In genomic region chr6:116207729-116208534, GRCm38 (mm10) we compare ENCODE assay signal across 8 mouse cellular contexts. TPM values are rescaled to one million over a fixed set of nuclear protein-coding genes. Genes with fewer than 3 reads are reported as not detected.
DNase-seq lines count a peak whose midpoint lies in the region; ATAC-seq and TF ChIP-seq lines count a peak whose summit lies in the region.

TSS of gene Washc2 (plus strand) at chr6:116208038.

- peaks cover 25% of the 10 kb centered on the region for H3K36me3 ChIP-seq in forebrain, embryonic 10.5 days (replicated peaks)
- peaks cover 13% of the 10 kb centered on the region; the same call in 1 of the 2 replicates for H3K36me3 ChIP-seq in heart, embryonic 15.5 days
- no peaks in the 10 kb centered on the region; the same call in 1 of the 2 replicates for H3K36me3 ChIP-seq in liver, embryonic 14.5 days (replicated peaks; ENCODE audit: control insufficient read depth, insufficient read depth, low read depth)
- H3K36me3 ChIP-seq in neural tube, embryonic 11.5 days (ENCODE audit: control insufficient read depth, insufficient read depth, low read length), result no peaks in the 10 kb centered on the region
- peaks cover 10% of the 10 kb centered on the region; the same call in 1 of the 2 replicates for H3K36me3 ChIP-seq in stomach, postnatal 0 days (ENCODE audit: control insufficient read depth, insufficient read depth, low read length)

- H3K9me3 ChIP-seq in forebrain, embryonic 10.5 days, result no peaks in the 10 kb centered on the region
- H3K9me3 ChIP-seq in heart, embryonic 15.5 days (replicated peaks), result no peaks in the 10 kb centered on the region
- H3K9me3 ChIP-seq in liver, embryonic 14.5 days (ENCODE audit: control insufficient read depth, low read length), result no peaks in the 10 kb centered on the region
- H3K9me3 ChIP-seq in neural tube, embryonic 11.5 days (ENCODE audit: control insufficient read depth, low read length), result no peaks in the 10 kb centered on the region
- H3K9me3 ChIP-seq in stomach, postnatal 0 days (ENCODE audit: control insufficient read depth, low read length), result no peaks in the 10 kb centered on the region

- H3K4me3 ChIP-seq in forebrain, embryonic 10.5 days, result peak within 1 kb of the TSS; percentile 87
- H3K4me3 ChIP-seq in heart, embryonic 15.5 days, result peak within 1 kb of the TSS; percentile 82
- H3K4me3 ChIP-seq in liver, embryonic 14.5 days (ENCODE audit: insufficient read depth in 1 of 2, low read depth in 2 of 2, low read length in 2 of 2), result peak within 1 kb of the TSS; percentile 77 to 88
- H3K4me3 ChIP-seq in neural tube, embryonic 11.5 days (ENCODE audit: low read depth, low read length), result peak within 1 kb of the TSS; percentile 81
- peak within 1 kb of the TSS; percentile 71 for H3K4me3 ChIP-seq in stomach, postnatal 0 days (ENCODE audit: low read depth, low read length)

- WGBS in forebrain, embryonic 10.5 days, result under 1% methylated on average over 51 of the region's 51 CpGs
- under 1% methylated on average over 50 of the region's 51 CpGs for WGBS in heart, embryonic 15.5 days
- WGBS in liver, embryonic 14.5 days (ENCODE audit: insufficient replicate concordance), result under 1% methylated on average over 51 of the region's 51 CpGs
- WGBS in neural tube, embryonic 11.5 days, result under 1% methylated on average over 50 of the region's 51 CpGs
- WGBS in stomach, postnatal 0 days, result under 1% methylated on average over 51 of the region's 51 CpGs

- peak within 1 kb of the TSS; percentile 84 for H3K4me2 ChIP-seq in heart, embryonic 15.5 days
- peak within 1 kb of the TSS; percentile 99 for H3K4me2 ChIP-seq in liver, embryonic 14.5 days (ENCODE audit: low read depth)
- H3K4me2 ChIP-seq in neural tube, embryonic 11.5 days (ENCODE audit: low read depth), result peak within 1 kb of the TSS; percentile 92
- peak within 1 kb of the TSS; percentile 70 for H3K4me2 ChIP-seq in stomach, postnatal 0 days (replicated peaks; ENCODE audit: low read depth)

- peaks cover 24% of the 10 kb centered on the region for H3K4me1 ChIP-seq in forebrain, embryonic 10.5 days
- H3K4me1 ChIP-seq in heart, embryonic 15.5 days (replicated peaks), result peaks cover 14% of the 10 kb centered on the region
- peaks cover 0 to 4% of the 10 kb centered on the region in 2 experiments; a peak in 1 of 4 replicates for H3K4me1 ChIP-seq in liver, embryonic 14.5 days (replicated peaks; ENCODE audit: control insufficient read depth in 2 of 2, insufficient read depth in 2 of 2, low read length in 1 of 2)
- peaks cover 4% of the 10 kb centered on the region for H3K4me1 ChIP-seq in neural tube, embryonic 11.5 days (ENCODE audit: control insufficient read depth, insufficient read depth, low read length)
- H3K4me1 ChIP-seq in stomach, postnatal 0 days (replicated peaks; ENCODE audit: control insufficient read depth, insufficient read depth), result no peaks in the 10 kb centered on the region

- peak within 1 kb of the TSS; percentile 91 for H3K27ac ChIP-seq in forebrain, embryonic 10.5 days
- peak within 1 kb of the TSS; percentile 89 for H3K27ac ChIP-seq in heart, embryonic 15.5 days
- H3K27ac ChIP-seq in liver, embryonic 14.5 days, result peak within 1 kb of the TSS; percentile 67
- peak within 1 kb of the TSS; percentile 63; the same call in 1 of the 2 replicates for H3K27ac ChIP-seq in neural tube, embryonic 11.5 days (ENCODE audit: low read depth, low read length)
- peak within 1 kb of the TSS; percentile 81 for H3K27ac ChIP-seq in stomach, postnatal 0 days (replicated peaks)

- TF ChIP-seq EP300 in liver, embryonic 14.5 days (IDR thresholded peaks at IDR 0.05; ENCODE audit: low read depth), result no peak
- no peak for TF ChIP-seq EP300 in stomach, postnatal 0 days (optimal IDR thresholded peaks at IDR 0.05)

- DNase-seq in CD8-positive naive resting alpha-beta T cell, adult 2 months (ENCODE audit: low read depth in 2 of 2, low spot score in 2 of 2), result peak; percentile 92 to 93
- DNase-seq in c-Kit-positive CD71-negative TER-119-negative erythroid progenitor cells, embryonic 14.5 days (ENCODE audit: low read depth), result peak; percentile 86
- DNase-seq in forebrain, embryonic 10.5 days (ENCODE audit: extremely low spot score, low spot score), result peak; percentile 97
- peak; percentile 96 to 99 for DNase-seq in kidney, postnatal 25 days
- peak; percentile 91 to 93 (median 92) for DNase-seq in liver, embryonic 14.5 days (ENCODE audit: low read depth in 3 of 3, low spot score in 3 of 3)
- DNase-seq in neural tube, embryonic 11.5 days (ENCODE audit: low spot score), result peak; percentile 95
- peak; percentile 95 for DNase-seq in stomach, postnatal 0 days (ENCODE audit: low spot score)

- no peaks in the 10 kb centered on the region for H3K27me3 ChIP-seq in forebrain, embryonic 10.5 days (ENCODE audit: poor library complexity, severe bottlenecking)
- H3K27me3 ChIP-seq in heart, embryonic 15.5 days, result no peaks in the 10 kb centered on the region
- H3K27me3 ChIP-seq in liver, embryonic 14.5 days (ENCODE audit: control insufficient read depth, insufficient read depth, low read length), result no peaks in the 10 kb centered on the region
- no peaks in the 10 kb centered on the region for H3K27me3 ChIP-seq in neural tube, embryonic 11.5 days (ENCODE audit: control insufficient read depth, insufficient read depth, low read length)
- no peaks in the 10 kb centered on the region for H3K27me3 ChIP-seq in stomach, postnatal 0 days (ENCODE audit: control insufficient read depth, insufficient read depth, low read length)

- no peak; the same call in 1 of the 2 replicates for TF ChIP-seq CTCF in liver, embryonic 14.5 days (IDR thresholded peaks at IDR 0.05; ENCODE audit: low read depth)
- no peak for TF ChIP-seq CTCF in stomach, postnatal 0 days (IDR thresholded peaks at IDR 0.05; ENCODE audit: low read depth)

- peak within 1 kb of the TSS; percentile 79 for H3K9ac ChIP-seq in heart, embryonic 15.5 days
- peak within 1 kb of the TSS; percentile 78 for H3K9ac ChIP-seq in liver, embryonic 14.5 days (replicated peaks)
- peak within 1 kb of the TSS; percentile 75 for H3K9ac ChIP-seq in neural tube, embryonic 11.5 days (ENCODE audit: low read length)
- H3K9ac ChIP-seq in stomach, postnatal 0 days (ENCODE audit: low read length), result peak within 1 kb of the TSS; percentile 77

- peak; percentile 98 for ATAC-seq in heart, embryonic 15.5 days (replicated peaks; ENCODE audit: insufficient number of reproducible peaks, insufficient read depth, low FRiP score, low read depth)
- ATAC-seq in liver, embryonic 14.5 days (ENCODE audit: insufficient read depth), result peak; percentile 97
- peak; percentile 99 for ATAC-seq in neural tube, embryonic 11.5 days (ENCODE audit: insufficient read depth, low FRiP score, low TSS enrichment)
- ATAC-seq in stomach, postnatal 0 days (ENCODE audit: low FRiP score, low TSS enrichment), result peak; percentile 98

RNA-seq across cellular contexts. Expression of gene Washc2, which starts in this region (rescaled TPM):
- polyA plus RNA-seq in forebrain, embryonic 10.5 days (2016; fragmentation: Nextera tagmentation; extraction: Ambion mirVana), result 47.5 and 49.2 TPM in 2 replicates
- polyA plus RNA-seq in heart, embryonic 15.5 days (2015; fragmentation: Nextera tagmentation; extraction: Ambion mirVana), result 30.1 and 34.2 TPM in 2 replicates
- polyA plus RNA-seq in liver, embryonic 14.5 days (2012; rRNA removed), result 15.4 and 15.7 TPM in 2 replicates
- 8.6 and 9.8 TPM in 2 replicates for polyA plus RNA-seq in liver, embryonic 14.5 days (2014; fragmentation: Nextera tagmentation; extraction: Ambion mirVana)
- 52.1 and 64.7 TPM in 2 replicates for polyA plus RNA-seq in neural tube, embryonic 11.5 days (2014; fragmentation: Nextera tagmentation; extraction: Ambion mirVana)
- 17.0 and 17.1 TPM in 2 replicates for polyA plus RNA-seq in stomach, postnatal 0 days (2015; fragmentation: Nextera tagmentation; extraction: Ambion mirVana)

Comparison
In these comparisons a context has a peak if more than half of its experiments do, and no peak if none do; other contexts are left out.
1. Peak in every context shown above with its lines: DNase-seq, ATAC-seq, H3K4me3 ChIP-seq and H3K27ac ChIP-seq.